Mouse (Mus musculus) cortical plate, adult 2 months (tissue): ENCODE measurements around the gene Rundc3a.

Experiments used
- CTCF ChIP-seq: fragments of 200-500 bp; IDR thresholded peaks from 2 replicates; pipeline ENCODE4 v1.5.1; 2011; ENCODE audit warnings: mild to moderate bottlenecking, control low read depth, low read length; ENCODE audit not compliant: insufficient read depth; ENCODE audit errors: extremely low read depth
- POLR2A ChIP-seq: fragments of 200-500 bp; IDR thresholded peaks from 2 replicates; pipeline ENCODE4 v1.6.1; 2011; ENCODE audit warnings: mild to moderate bottlenecking, low read length, control low read depth; ENCODE audit not compliant: insufficient read depth; ENCODE audit errors: extremely low read depth

DNA sequence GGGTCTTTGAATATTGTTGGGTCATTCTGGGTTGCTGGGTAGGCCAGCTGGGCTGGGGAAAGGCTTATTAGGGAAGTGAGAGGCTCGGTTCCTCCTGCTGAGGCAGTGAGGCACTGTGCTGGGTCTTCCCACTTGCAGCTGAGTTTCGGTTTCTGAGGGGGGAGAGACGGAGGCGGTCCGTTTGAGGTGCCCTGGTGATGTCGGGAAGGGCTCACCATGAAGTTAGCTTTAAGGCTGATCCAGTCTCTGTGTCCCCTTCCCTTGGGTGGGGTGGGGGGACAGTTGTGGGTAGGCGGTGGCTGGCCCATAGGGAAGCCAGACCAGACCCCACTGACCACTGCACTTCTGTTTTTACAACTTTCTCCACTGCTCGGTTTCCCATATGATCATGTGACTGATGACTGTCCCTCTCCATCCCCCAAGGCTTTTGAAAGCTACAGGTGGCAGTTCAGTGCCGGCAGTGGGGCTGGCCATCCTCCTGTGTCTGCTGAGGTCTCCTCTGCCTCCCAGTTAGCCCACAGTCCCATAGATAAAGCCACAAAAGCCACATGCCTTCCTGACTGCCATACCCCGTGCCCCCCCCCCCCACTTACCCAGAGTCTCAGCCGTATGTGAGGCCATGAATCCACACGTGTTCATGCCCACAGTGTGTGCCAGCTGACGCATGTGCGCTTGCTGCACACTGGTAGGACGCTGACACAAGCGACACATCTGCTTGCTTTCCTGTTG lies 39.1 kb downstream of the Rundc3a start:
- no peak for TF ChIP-seq POLR2A
- TF ChIP-seq CTCF = no peak
